Mouse (Mus musculus) mouse embryonic stem cell (cell line): ENCODE results near the gene Ormdl3.

Source experiments
- in situ Hi-C, 2 experiments: fragments of 300-500 bp; cut with MboI; formaldehyde crosslinking; loops; 1 replicate in 1 of 2; 3 replicates in 1 of 2; pipeline ENCODE4 v1.14.3; 2019 to 2020; ENCODE audit warnings: low sequenced_read_pairs in 2 of 2, low pct_unique_long_range_greater_than_20kb in 1 of 2, mixed read lengths in 1 of 2; ENCODE audit not compliant: unreplicated experiment in 1 of 2

Gene Ormdl3

GRCm38 (mm10) chr11:98590548-98591445, 3.6 kb upstream of the Ormdl3 start:
- in situ Hi-C loops = no loop called here

GRCm38 (mm10) chr11:98589306-98589705, 2.1 kb upstream of the Ormdl3 start:
- in situ Hi-C loops = no loop called here

- in situ Hi-C loops = no loop called here
These were observed 1.7 kb upstream of the Ormdl3 start for GRCm38 (mm10) chr11:98588833-98589281.

- in situ Hi-C loops = no loop called here
These were observed 747 bp upstream of the Ormdl3 start for GRCm38 (mm10) chr11:98587684-98588546.

- in situ Hi-C loops = no loop called here
These were observed 879 bp downstream of the Ormdl3 start for GRCm38 (mm10) chr11:98586087-98586891.

GRCm38 (mm10) chr11:98584629-98585177, 2.5 kb downstream of the Ormdl3 start:
- in situ Hi-C loops = no loop called here

GRCm38 (mm10) chr11:98584146-98584545, 3.0 kb downstream of the Ormdl3 start:
- in situ Hi-C loops = no loop called here

GRCm38 (mm10) chr11:98583571-98583970, 3.6 kb downstream of the Ormdl3 start:
- in situ Hi-C loops = no loop called here

- in situ Hi-C loops = no loop called here
These were observed 4.0 kb downstream of the Ormdl3 start for GRCm38 (mm10) chr11:98583265-98583552.

- in situ Hi-C loops = no loop called here
These were observed 4.5 kb downstream of the Ormdl3 start for GRCm38 (mm10) chr11:98582551-98583264.

GRCm38 (mm10) chr11:98582030-98582388, 5.2 kb downstream of the Ormdl3 start:
- in situ Hi-C loops = no loop called here

- in situ Hi-C loops = no loop called here
These were observed 5.7 kb downstream of the Ormdl3 start for GRCm38 (mm10) chr11:98581286-98582029.

- in situ Hi-C loops = no loop called here
These were observed 6.7 kb downstream of the Ormdl3 start for GRCm38 (mm10) chr11:98580301-98581121.

GRCm38 (mm10) chr11:98577776-98578175, 9.4 kb downstream of the Ormdl3 start:
- in situ Hi-C loops = no loop called here

GRCm38 (mm10) chr11:98569461-98569860, 17.7 kb downstream of the Ormdl3 start:
- in situ Hi-C loops = no loop called here

GRCm38 (mm10) chr11:98568326-98568725, 18.8 kb downstream of the Ormdl3 start:
- in situ Hi-C loops = no loop called here
